Mouse (Mus musculus) small intestine, adult 10 weeks (tissue): ENCODE measurements around the gene Slc31a1. TPM values are rescaled to one million over a fixed set of nuclear protein-coding genes. Genes with fewer than 3 reads are reported as not detected.

Source experiments
- polyA plus RNA-seq: library from polyadenylated mRNA; stranded (reverse); fragments of 350-450 nt; fragmentation: Illumina TruSeq; extraction: RNeasy Lipid Tissue Mini Kit (QIAGEN cat#74804); gene quantifications from one replicate; pipeline ENCODE4 v1.2.3, GENCODE M21; 2014; ENCODE audit warnings: low replicate concordance

Slc31a1 gene
- 518 TPM for polyA plus RNA-seq

GRCm38 (mm10) chr4:62360088-62360804 lies at the start of gene Slc31a1, which contains the start of gene Fkbp15:
Gene Slc31a1, plus strand, starts transcription at chr4:62360727.
Gene Fkbp15, minus strand, starts transcription at chr4:62360548.

GRCm38 (mm10) chr4:62408601-62409282 lies 48.2 kb downstream of the Slc31a1 start, which contains the start of the genes Cdc26 and Prpf4:
Gene Cdc26, minus strand, starts transcription at chr4:62408642.
Gene Prpf4, plus strand, starts transcription at chr4:62408797.

DNA sequence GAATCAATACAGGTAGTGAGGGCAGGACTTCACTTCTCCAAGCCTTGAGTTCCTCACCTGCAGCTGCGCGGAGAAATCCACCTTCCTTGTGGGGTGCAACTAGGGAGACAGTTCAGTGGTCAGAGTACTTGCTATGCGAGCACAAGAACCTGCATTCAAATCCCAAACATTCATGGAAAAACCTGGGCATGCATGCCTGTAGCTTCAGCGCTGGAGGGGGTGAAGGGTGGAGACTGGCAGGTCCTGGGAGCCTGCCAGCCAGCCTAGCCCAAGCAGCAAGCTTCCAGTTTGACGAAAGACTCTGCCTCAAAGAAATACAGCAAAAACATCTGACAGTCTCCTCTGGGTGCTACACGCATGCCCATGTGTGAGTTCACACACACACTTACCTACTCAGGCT lies 74.6 kb downstream of the Slc31a1 start, which contains the start of gene Rnf183:
Gene Rnf183 (minus strand): TSS at position 172 of the 400 bp plus-strand sequence.

Other genes starting within 250 kb of the Slc31a1 start
- gene Mup21, start 209.9 kb upstream of the Slc31a1 start, polyA plus RNA-seq: not detected
- gene Zfp37, start 129.7 kb upstream of the Slc31a1 start, polyA plus RNA-seq: 4.9 TPM
- 3.2 TPM for gene Slc31a2, start 98.2 kb upstream of the Slc31a1 start, polyA plus RNA-seq
- gene Fkbp15, start 179 bp upstream of the Slc31a1 start, polyA plus RNA-seq: 11.2 TPM
- gene Cdc26, start 47.9 kb downstream of the Slc31a1 start, polyA plus RNA-seq: 40.1 TPM
- 6.1 TPM for gene Prpf4, start 48.1 kb downstream of the Slc31a1 start, polyA plus RNA-seq
- not detected for gene Rnf183, start 74.5 kb downstream of the Slc31a1 start, polyA plus RNA-seq
- 0.52 TPM for gene Wdr31, start 110.2 kb downstream of the Slc31a1 start, polyA plus RNA-seq
- 1.9 TPM for gene Bspry, start 119.3 kb downstream of the Slc31a1 start, polyA plus RNA-seq
- gene Hdhd3, start 142.7 kb downstream of the Slc31a1 start, polyA plus RNA-seq: 0.48 TPM
- gene Alad, start 159.2 kb downstream of the Slc31a1 start, polyA plus RNA-seq: 0.85 TPM
- 39.8 TPM for gene Pole3, start 164.3 kb downstream of the Slc31a1 start, polyA plus RNA-seq
- 0.37 TPM for gene 4933430I17Rik, start 164.6 kb downstream of the Slc31a1 start, polyA plus RNA-seq
- 2.5 TPM for gene Rgs3, start 199.1 kb downstream of the Slc31a1 start, polyA plus RNA-seq